ENCODE assay signal across 8 mouse cellular contexts in the genomic region with DNA sequence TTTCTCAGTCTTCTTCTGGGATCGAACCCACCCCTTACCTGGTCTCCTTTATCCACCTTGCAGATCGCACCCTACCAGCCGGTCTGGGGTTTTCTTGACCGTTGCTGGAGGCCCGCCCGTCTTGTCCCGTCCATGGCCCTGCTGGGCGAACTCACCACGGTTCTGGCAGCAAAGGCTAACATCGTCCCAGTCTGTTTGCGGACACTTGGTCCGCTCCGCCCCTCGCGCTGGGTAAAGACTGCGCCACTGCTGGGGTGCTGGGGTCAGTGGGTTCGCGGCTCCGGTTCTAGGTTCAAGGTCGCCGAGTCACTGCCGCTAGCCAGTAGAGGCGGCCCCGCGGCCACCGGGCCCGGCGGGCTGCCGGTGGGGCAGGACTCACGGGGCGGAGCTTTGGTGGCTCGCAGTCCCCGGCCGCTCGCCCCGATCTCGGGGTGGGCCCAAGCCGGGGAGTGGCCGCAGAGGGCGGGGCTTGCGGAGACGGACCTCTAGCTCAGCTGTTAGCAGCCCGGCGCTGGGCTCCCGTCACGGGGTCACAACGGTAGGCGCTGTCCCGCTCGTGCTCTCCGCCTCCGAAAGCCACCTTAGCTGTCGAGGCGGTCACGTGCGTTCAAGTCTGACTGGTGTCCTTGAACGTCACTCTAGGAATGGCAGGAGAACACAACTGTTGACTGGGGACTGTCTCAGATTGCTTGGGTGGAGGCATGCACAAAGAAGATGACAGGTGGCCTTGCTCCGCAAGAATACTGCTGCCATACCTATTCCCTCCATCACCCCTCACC. TPM values are rescaled to one million over a fixed set of nuclear protein-coding genes. Genes with fewer than 3 reads are reported as not detected.
DNase-seq lines count a peak whose midpoint lies in the region; ATAC-seq and TF ChIP-seq lines count a peak whose summit lies in the region.

Gene Crat (minus strand): TSS at position 657 of the 779 bp plus-strand sequence.

- peak; percentile 90 for DNase-seq in adrenal gland, adult 18-20 months (ENCODE audit: low spot score in 2 of 2)
- peak; percentile 99 for DNase-seq in gastrocnemius, adult 2 months
- DNase-seq in left cerebral cortex, adult 9 months (ENCODE audit: low spot score in 2 of 2): peak; percentile 90 to 92
- peak; percentile 90 for DNase-seq in right cerebral cortex, postnatal 14 days
- DNase-seq in T-cell, adult 2 months (ENCODE audit: low spot score): no peak

- H3K36me3 ChIP-seq in hindbrain, embryonic 16.5 days (ENCODE audit: control insufficient read depth, insufficient read depth, low read length): peaks cover 3% of the 10 kb centered on the region; the same call in 1 of the 2 replicates
- H3K36me3 ChIP-seq in megakaryocyte, embryonic 14.5 days (replicated peaks; ENCODE audit: low read length): peaks cover 52% of the 10 kb centered on the region

- peaks cover 47% of the 10 kb centered on the region for H3K4me1 ChIP-seq in hindbrain, embryonic 16.5 days (ENCODE audit: control insufficient read depth, insufficient read depth, low read depth, low read length)
- peaks cover 74% of the 10 kb centered on the region for H3K4me1 ChIP-seq in megakaryocyte, embryonic 14.5 days

- peak within 1 kb of the TSS; percentile 77 for H3K4me2 ChIP-seq in hindbrain, embryonic 16.5 days (ENCODE audit: low read length)

- H3K9ac ChIP-seq in hindbrain, embryonic 16.5 days (ENCODE audit: low read depth, low read length): peak within 1 kb of the TSS; percentile 91

- no peaks in the 10 kb centered on the region for H3K9me3 ChIP-seq in hindbrain, embryonic 16.5 days (ENCODE audit: control insufficient read depth, low read length)
- no peaks in the 10 kb centered on the region for H3K9me3 ChIP-seq in megakaryocyte, embryonic 14.5 days

- no peak for TF ChIP-seq CTCF in gastrocnemius, adult 2 months (IDR thresholded peaks at IDR 0.05)

- peak; percentile 64 for ATAC-seq in common myeloid progenitor, adult 5-6 weeks (replicated peaks; ENCODE audit: low read depth, poor library complexity, severe bottlenecking)
- ATAC-seq in hindbrain, embryonic 16.5 days: peak; percentile 91

- H3K27ac ChIP-seq in gastrocnemius, adult 2 months: peak within 1 kb of the TSS; percentile 99
- H3K27ac ChIP-seq in hindbrain, embryonic 16.5 days (ENCODE audit: low read depth, low read length): peak within 1 kb of the TSS; percentile 96

- intact Hi-C loops in gastrocnemius, adult 2 months (cut with DNase I): no loop called here

- no peaks in the 10 kb centered on the region for H3K27me3 ChIP-seq in hindbrain, embryonic 16.5 days (replicated peaks; ENCODE audit: control insufficient read depth, insufficient read depth, low read length)
- H3K27me3 ChIP-seq in megakaryocyte, embryonic 14.5 days (replicated peaks): no peaks in the 10 kb centered on the region

- WGBS in hindbrain, embryonic 16.5 days: 1% methylated on average over 58 of the region's 58 CpGs

- H3K4me3 ChIP-seq in gastrocnemius, adult 2 months: peak within 1 kb of the TSS; percentile 98
- H3K4me3 ChIP-seq in hindbrain, embryonic 16.5 days (ENCODE audit: low read length): peak within 1 kb of the TSS; percentile 60
- H3K4me3 ChIP-seq in megakaryocyte, embryonic 14.5 days (replicated peaks): peak within 1 kb of the TSS; percentile 96

RNA-seq across cellular contexts. Expression of gene Crat, which starts in this region (rescaled TPM):
- total RNA-seq in adrenal gland, adult 18-20 months (2021): 100 to 1,000 TPM; 175 to 243 TPM
- 17.1 and 17.3 TPM in 2 replicates for total RNA-seq in common myeloid progenitor, adult 5-6 weeks (2017)
- total RNA-seq in gastrocnemius, adult 2 months (2021): 100 to 1,000 TPM; 362 to 422 TPM
- 25.4 and 30.8 TPM in 2 replicates for polyA plus RNA-seq in hindbrain, embryonic 16.5 days (2015; fragmentation: Nextera tagmentation; extraction: Ambion mirVana)
- polyA plus RNA-seq in megakaryocyte, embryonic 14.5 days (2012; ENCODE audit: insufficient read depth, low replicate concordance): 55.0 and 64.0 TPM in 2 replicates
